Mouse (Mus musculus) C2C12 (cell line): ENCODE measurements around the gene B3galnt2.

Experiments
- CEBPB ChIP-seq: IDR thresholded peaks from one replicate; pipeline ENCODE4 v1.6.1; 2011; ENCODE audit warnings: low read depth, mild to moderate bottlenecking, control low read depth, moderate library complexity
- CTCF ChIP-seq: IDR thresholded peaks from one replicate; pipeline ENCODE4 v1.5.1; 2011; ENCODE audit not compliant: control insufficient read depth, insufficient read depth, insufficient read length
- FOSL1 ChIP-seq: IDR thresholded peaks from one replicate; pipeline ENCODE4 v1.8.0; 2011; ENCODE audit warnings: mild to moderate bottlenecking, low read length; ENCODE audit not compliant: poor library complexity, insufficient read depth, severe bottlenecking
- MAX ChIP-seq: IDR thresholded peaks from one replicate; pipeline ENCODE4 v1.6.1; 2011; ENCODE audit warnings: mild to moderate bottlenecking, control low read depth
- MYOD1 ChIP-seq: IDR thresholded peaks from one replicate; pipeline ENCODE4 v1.6.1; 2011; ENCODE audit warnings: low read depth; ENCODE audit not compliant: control insufficient read depth, insufficient read length
- MYOG ChIP-seq: IDR thresholded peaks from one replicate; pipeline ENCODE4 v1.6.1; 2011; ENCODE audit not compliant: control insufficient read depth, insufficient read length; ENCODE audit errors: extremely low read depth
- USF1 ChIP-seq: IDR thresholded peaks from one replicate; pipeline ENCODE4 v1.6.1; 2011; ENCODE audit warnings: low read depth, mild to moderate bottlenecking, control low read depth, moderate library complexity

DNA sequence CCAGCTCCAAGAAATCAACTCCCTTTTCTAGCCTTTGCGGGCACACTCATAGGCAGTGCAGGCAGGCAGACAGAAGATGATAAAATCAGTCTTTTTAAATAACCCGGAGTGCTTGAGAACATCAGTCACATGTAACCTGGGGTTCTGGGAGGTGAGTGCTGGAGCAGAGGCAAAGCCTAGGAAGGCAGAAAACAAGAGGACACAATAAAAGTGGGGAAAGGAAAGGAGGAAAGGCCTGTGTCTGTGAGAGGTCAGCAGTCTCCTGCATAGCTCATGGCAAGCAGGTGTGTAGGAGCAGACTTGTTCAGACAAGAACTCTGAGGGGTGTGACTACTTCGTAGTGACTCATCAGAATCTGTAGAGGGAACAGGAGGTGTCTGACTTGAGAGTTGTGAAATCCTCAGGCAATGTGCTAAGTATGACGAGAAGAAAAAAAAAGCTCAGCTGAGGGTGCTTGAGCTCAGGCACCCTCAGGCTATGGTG is 14.4 kb downstream of the B3galnt2 start:
- TF ChIP-seq MYOG, result no peak
- no peak for TF ChIP-seq USF1
- no peak for TF ChIP-seq MYOD1
- no peak for TF ChIP-seq CTCF
- no peak for TF ChIP-seq MAX
- TF ChIP-seq FOSL1, result peak; percentile 4
- TF ChIP-seq CEBPB, result peak; percentile 91
